Mouse (Mus musculus): ENCODE results near the gene Trmt44. TPM values are rescaled to one million over a fixed set of nuclear protein-coding genes. Genes with fewer than 3 reads are reported as not detected.

The Trmt44 gene
- total RNA-seq (2012; rRNA removed) (13.1 and 16.6 TPM in 2 replicates), polyA plus RNA-seq (2012; ENCODE audit: insufficient read depth in 1 of 2, insufficient read length in 2 of 2, low read depth in 1 of 2, low replicate concordance in 2 of 2, missing spikeins in 1 of 2) (10 to 100 TPM in 1 of 2 experiments, not detected in 1; 14.3 TPM)

DNA sequence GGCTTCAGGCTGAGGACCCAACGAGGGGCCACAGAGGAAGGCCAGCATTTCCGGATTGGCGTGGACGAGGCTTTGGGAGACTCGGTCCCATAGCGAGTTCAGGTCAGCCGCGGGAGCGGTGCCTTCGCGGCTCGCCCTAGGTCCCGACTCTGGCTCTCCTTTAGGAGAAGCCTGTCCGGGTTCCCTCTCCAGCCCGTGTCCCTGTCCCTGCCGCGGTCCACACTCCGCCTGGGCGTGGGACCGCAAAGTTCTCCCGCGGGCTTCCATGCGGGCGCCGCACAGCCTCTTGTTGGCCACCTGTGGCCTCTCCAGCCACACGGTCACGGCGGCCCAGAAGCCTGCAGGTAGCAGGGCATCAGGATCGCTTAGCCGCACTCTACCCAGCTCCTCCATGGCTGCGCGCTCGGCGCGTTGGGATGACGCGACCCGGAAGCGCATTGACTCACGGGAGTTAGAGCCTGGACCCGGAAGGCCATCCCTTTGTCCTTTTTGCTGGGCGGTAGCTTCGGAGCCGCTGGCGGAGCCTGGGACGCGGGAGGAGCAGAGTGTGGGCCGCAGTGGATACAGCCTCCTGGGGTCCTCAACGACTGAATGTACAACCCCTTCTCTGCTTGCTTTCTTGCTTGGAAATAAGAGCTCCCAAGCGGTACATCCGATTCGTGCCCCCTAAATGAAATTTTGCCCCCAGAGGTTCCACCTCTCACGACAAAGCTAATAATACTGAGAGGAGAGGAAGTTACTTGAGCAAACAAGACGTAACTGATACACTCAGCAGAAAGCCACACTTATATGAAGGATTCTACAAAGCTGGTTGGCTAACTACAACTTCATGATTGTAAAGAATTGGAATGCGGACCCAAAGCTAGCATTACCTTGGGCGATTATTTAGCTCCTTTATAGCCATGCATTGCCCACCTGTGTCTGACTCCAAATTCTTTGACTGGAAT lies at the start of gene Trmt44:
Gene Trmt44, minus strand, starts transcription at position 418 of the 947 bp plus-strand sequence.
- Histone ChIP-seq H3K9ac (ENCODE audit: control insufficient read depth, low read depth, low read length, poor library complexity, severe bottlenecking) (peak within 1 kb of the TSS; percentile 92), H3K27me3 (ENCODE audit: control insufficient read depth in 1 of 2, insufficient read depth in 2 of 2, low read length in 2 of 2) (no peaks in the 10 kb centered on the region), H3K79me2 (ENCODE audit: control insufficient read depth, insufficient read depth, low read length, poor library complexity) (peaks cover 14% of the 10 kb centered on the region), H3K4me3 (ENCODE audit: control insufficient read depth in 1 of 2, insufficient read depth in 1 of 2, low read depth in 2 of 2, low read length in 2 of 2) (peak within 1 kb of the TSS; percentile 59 to 63), H3K36me3 (ENCODE audit: control insufficient read depth in 1 of 2, insufficient read depth in 2 of 2, low read length in 2 of 2) (peaks cover 8 to 15% of the 10 kb centered on the region in 2 experiments), H3K27ac (ENCODE audit: control insufficient read depth, low read depth, low read length) (peak within 1 kb of the TSS; percentile 88), H3K9me3 (replicated peaks; ENCODE audit: insufficient read depth, low read length) (no peaks in the 10 kb centered on the region), H3K4me1 (ENCODE audit: control insufficient read depth in 1 of 2, insufficient read depth in 2 of 2, low read length in 2 of 2) (peaks cover 5 to 29% of the 10 kb centered on the region in 2 experiments; a peak in 3 of 4 replicates)
- DNase-seq (ENCODE audit: low read depth, low spot score): peak; percentile 96
- TF ChIP-seq EP300 (IDR thresholded peaks at IDR 0.05; ENCODE audit: low read depth in 1 of 2, low read length in 2 of 2) (no peak), ZMIZ1 (IDR thresholded peaks at IDR 0.05; ENCODE audit: low read depth, low read length) (peak; percentile 84; the same call in 1 of the 2 replicates), MAX (IDR thresholded peaks at IDR 0.05; ENCODE audit: low read length) (peak; percentile 76; the same call in 1 of the 2 replicates), TCF12 (IDR thresholded peaks at IDR 0.05; ENCODE audit: low read depth, low read length) (peak; percentile 84), RAD21 (IDR thresholded peaks at IDR 0.05; ENCODE audit: low read depth, low read length) (no peak), GATA1 (IDR thresholded peaks at IDR 0.05; ENCODE audit: low read depth, low read length) (0 out of 2 replicates have a peak, but pooled peaks have one; percentile 3), MYB (IDR thresholded peaks at IDR 0.05; ENCODE audit: low read depth, low read length) (no peak), ELF1 (IDR thresholded peaks at IDR 0.05; ENCODE audit: low read depth, low read length) (peak; percentile 100), BHLHE40 (IDR thresholded peaks at IDR 0.05; ENCODE audit: borderline replicate concordance, low read depth, low read length) (no peak), POLR2A (IDR thresholded peaks at IDR 0.05; ENCODE audit: control insufficient read depth in 1 of 2, insufficient read depth in 1 of 2, low read depth in 1 of 2, low read length in 2 of 2, poor library complexity in 1 of 2) (peak; percentile 75 to 99), USF2 (IDR thresholded peaks at IDR 0.05; ENCODE audit: borderline replicate concordance in 1 of 2, insufficient read depth in 1 of 2, low read depth in 1 of 2, low read length in 2 of 2) (no peak), CHD2 (IDR thresholded peaks at IDR 0.05; ENCODE audit: low read length) (peak; percentile 70), MEF2A (IDR thresholded peaks at IDR 0.05; ENCODE audit: extremely low read depth, insufficient replicate concordance, low read depth, low read length, poor library complexity, severe bottlenecking) (no peak), UBTF (IDR thresholded peaks at IDR 0.05; ENCODE audit: borderline replicate concordance, insufficient read depth, low read depth, low read length) (peak; percentile 52; the same call in 1 of the 2 replicates), GABPA (IDR thresholded peaks at IDR 0.05; ENCODE audit: low read depth, low read length) (no peak), USF1 (IDR thresholded peaks at IDR 0.05; ENCODE audit: low read depth, low read length) (no peak), CTCF (IDR thresholded peaks at IDR 0.05 in 2 of 3, conservative IDR thresholded peaks at IDR 0.05 in 1 of 3; ENCODE audit: control insufficient read depth in 1 of 3, insufficient read depth in 1 of 3, low read depth in 2 of 3, low read length in 3 of 3, poor library complexity in 1 of 3, severe bottlenecking in 1 of 3) (no peak), MYC (IDR thresholded peaks at IDR 0.05; ENCODE audit: low read depth, low read length) (peak; percentile 77), NRF1 (IDR thresholded peaks at IDR 0.05; ENCODE audit: insufficient read depth, low read depth, low read length, poor library complexity, severe bottlenecking) (no peak), ZC3H11A (IDR thresholded peaks at IDR 0.05; ENCODE audit: low read depth, low read length) (no peak), MAZ (IDR thresholded peaks at IDR 0.05; ENCODE audit: low read depth, low read length) (peak; percentile 63; the same call in 1 of the 2 replicates), ZKSCAN1 (IDR thresholded peaks at IDR 0.05; ENCODE audit: low read depth, low read length) (no peak), MAFK (IDR thresholded peaks at IDR 0.05; ENCODE audit: borderline replicate concordance, low read depth, low read length) (no peak), HCFC1 (IDR thresholded peaks at IDR 0.05; ENCODE audit: low read depth, low read length) (peak; percentile 98), KAT2A (conservative IDR thresholded peaks at IDR 0.05; ENCODE audit: low read depth, low read length) (peak; percentile 95), TBP (IDR thresholded peaks at IDR 0.05; ENCODE audit: low read depth, low read length) (peak; percentile 92), MXI1 (IDR thresholded peaks at IDR 0.05; ENCODE audit: low read depth, low read length) (peak; percentile 98), E2F4 (IDR thresholded peaks at IDR 0.05; ENCODE audit: borderline replicate concordance, low read depth, low read length) (no peak), SMC3 (IDR thresholded peaks at IDR 0.05; ENCODE audit: low read depth, low read length) (no peak), POLR2AphosphoS5 (IDR thresholded peaks at IDR 0.05; ENCODE audit: borderline replicate concordance, low read depth, low read length) (peak; percentile 82; the same call in 1 of the 2 replicates), NELFE (IDR thresholded peaks at IDR 0.05; ENCODE audit: low read depth, low read length) (peak; percentile 98), RCOR1 (IDR thresholded peaks at IDR 0.05; ENCODE audit: low read depth, low read length) (no peak), CHD1 (IDR thresholded peaks at IDR 0.05; ENCODE audit: low read depth, low read length) (peak; percentile 67; the same call in 1 of the 2 replicates)

Measured in MEL (cell line).